Mouse (Mus musculus) gastrocnemius, postnatal 25 days (tissue): Measurements from ENCODE around the gene Eogt. TPM values are rescaled to one million over a fixed set of nuclear protein-coding genes. Genes with fewer than 3 reads are reported as not detected.

Experiments
- DNase-seq: peaks from one replicate; pipeline ENCODE4 v3.0.0; 2022
- total RNA-seq, 2 experiments: library from RNA; stranded (reverse); gene quantifications; 1 replicate in 1 of 2; 2 replicates in 1 of 2; pipeline ENCODE4 v1.2.3; 2021

Eogt gene
- total RNA-seq, 2 experiments from 2014 or later, result 4.1 to 6.0 TPM

DNA sequence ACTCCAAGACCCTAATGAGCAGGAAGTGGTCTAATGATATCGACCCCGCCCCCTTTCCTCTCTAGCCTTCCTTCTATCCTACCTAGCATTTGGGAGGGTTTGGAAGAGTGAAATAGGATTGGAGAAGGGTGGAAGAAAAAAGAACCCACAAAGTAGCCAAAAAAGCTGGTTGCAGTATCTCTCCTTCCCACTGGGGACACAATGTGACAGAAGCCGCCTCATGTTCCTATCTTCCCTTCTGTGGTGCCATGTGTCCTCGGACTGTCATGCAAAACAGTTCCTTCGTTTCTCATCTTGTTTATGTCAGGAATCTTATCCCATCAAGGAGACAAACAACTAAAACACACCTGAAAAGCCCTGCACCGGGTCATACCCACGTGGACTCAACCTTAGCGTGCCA, 42.9 kb downstream of the Eogt start:
- DNase-seq, result no peak

DNA sequence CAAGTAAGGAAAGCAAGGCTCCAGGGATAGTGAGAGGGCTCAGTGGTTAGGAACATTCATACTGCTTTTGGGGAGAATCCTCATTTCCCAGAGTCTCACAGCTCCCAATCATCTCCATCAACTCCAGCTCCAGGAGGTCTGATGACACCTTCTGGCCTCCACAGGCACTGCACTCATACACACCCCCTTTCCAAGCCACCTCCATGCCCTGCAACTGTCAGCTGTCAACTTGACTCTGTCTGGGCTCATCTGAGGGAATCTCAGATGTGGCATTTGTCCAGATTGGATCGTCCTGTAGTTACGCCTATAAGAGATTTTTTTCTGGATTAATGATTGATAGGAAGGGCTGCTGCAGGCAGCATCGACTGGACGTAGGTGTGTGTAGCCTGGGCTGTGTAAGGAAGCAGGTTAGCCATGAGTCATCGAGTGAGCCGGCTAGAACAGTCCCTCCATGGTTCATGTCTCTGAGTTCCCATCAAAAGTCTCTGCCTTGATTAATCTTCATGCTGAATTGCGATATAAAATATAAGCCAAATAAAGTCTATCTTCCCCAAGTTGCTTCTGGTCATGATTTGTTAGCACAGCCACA, 44.6 kb downstream of the Eogt start:
- no peak for DNase-seq

DNA sequence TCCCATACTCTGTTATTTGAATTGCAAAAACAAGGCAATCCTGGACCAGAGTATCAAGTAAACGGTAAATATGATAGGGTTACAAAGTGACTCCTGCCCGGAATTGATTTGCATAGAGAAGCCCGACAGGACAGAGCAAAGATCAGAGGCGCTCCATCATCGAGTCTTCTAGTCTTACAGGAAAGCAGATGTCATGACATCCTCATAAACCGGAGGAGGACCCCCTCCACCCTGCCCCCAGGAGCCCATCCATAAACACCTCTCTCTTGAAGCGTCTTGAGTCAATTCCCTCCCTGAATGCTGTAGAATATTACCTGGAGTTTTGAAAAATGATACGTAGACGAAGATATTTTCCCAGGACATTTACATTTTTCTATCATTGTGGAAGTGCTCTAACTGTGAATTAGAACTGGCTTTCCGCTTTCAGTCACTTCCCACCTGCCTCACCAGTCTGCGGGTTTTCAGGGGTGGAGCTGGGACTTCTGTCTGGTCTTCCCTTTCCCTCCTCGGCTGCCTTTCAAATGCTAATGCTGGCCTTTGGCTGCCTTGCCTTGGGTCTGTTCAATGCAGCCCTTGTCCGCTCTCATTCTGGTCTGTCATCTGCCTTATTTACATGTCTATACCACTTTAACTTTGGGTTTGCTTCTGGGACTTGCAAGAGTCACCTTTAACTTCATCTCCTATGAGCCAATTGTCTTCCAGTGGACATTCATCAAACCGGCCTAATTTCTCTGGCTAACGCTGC, 46.9 kb downstream of the Eogt start:
- DNase-seq, result no peak

GRCm38 (mm10) chr6:97101190-97101957, 47.6 kb downstream of the Eogt start:
- DNase-seq, result no peak

DNA sequence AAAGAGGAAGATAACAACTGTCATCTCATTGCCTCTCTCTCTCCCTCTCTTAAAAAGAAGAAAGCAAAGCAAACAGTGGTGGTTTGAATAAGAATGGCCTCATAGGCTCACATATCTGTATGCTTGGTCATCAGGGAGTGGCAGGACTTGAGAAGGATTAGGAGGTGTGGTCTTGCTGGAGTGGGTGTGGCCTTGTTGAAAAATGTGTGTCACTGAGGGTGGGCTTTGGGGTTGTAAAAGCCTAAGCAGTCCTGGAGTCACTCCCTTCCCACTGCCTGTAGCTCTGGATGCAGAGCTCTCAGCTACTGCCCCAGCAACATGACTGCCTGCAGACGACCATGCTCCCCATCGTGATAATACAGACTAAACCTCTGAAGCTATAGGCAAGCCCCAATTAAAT, 66.6 kb downstream of the Eogt start:
- no peak for DNase-seq

DNA sequence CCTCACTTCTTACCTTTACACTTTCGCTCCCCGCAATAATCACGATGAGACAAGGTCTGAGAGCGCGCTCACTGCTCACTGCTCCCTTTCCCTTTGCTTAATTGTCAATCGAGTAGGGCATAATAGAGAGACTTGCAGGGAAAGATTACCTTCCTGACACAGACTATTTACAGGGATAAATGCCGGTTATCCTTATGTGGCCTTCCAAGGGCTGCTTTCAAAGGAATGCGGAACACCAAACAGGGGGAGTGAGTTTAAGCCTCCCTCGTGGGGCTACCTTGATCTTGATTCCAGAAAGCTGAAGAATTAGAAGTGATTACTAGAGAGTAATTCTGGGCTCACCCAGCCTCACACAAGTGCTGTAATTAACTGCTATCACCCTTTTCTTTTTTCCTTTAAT, 69.0 kb downstream of the Eogt start:
- DNase-seq, result no peak

DNA sequence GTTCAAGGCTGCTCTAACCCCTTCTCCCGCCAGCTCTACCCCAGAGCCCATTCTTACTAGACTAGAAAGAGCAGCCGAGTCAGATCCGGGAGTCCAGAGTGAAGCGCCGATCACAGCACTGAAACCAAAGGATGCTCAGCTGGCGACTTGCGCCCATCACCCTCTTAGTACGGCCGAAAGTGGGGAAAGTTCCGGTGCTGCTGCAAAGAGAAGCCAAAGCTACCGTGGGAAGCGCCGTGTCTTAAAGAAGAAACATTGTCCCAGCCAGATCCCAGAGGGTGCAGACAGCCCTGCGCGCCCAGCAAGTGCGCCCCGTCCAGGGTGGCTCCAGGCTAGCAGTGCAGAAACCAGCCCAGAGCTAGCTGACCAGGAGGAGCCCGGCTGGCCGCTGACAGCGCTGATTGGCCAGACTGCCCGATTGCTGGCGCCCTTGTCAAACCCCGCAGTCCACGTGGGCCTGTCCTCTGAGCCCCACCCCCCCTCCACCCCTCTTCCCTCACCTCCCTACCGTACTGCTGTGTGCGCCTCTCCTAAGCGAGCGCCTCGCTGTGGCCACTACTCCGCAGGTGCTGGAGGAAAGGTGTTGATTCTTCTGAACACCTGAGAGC, 88.8 kb downstream of the Eogt start, which contains the start of gene Fam19a4:
Gene Fam19a4 (minus strand): TSS at position 340 of the 608 bp plus-strand sequence.
- no peak for DNase-seq

Other genes starting within 250 kb of the Eogt start
- gene Fam19a4, start 88.8 kb downstream of the Eogt start, total RNA-seq, result under 1 TPM; 0.23 to 0.46 TPM
- gene Tmf1, start 29.9 kb upstream of the Eogt start, total RNA-seq, result 10 to 100 TPM; 35.7 to 40.0 TPM
- gene Uba3, start 56.5 kb upstream of the Eogt start, total RNA-seq, result 10 to 100 TPM; 34.1 to 35.3 TPM
- 100 to 1,000 TPM; 132 to 165 TPM for gene Arl6ip5, start 61.5 kb upstream of the Eogt start, total RNA-seq
- 100 to 1,000 TPM; 143 to 148 TPM for gene Lmod3, start 103.6 kb upstream of the Eogt start, total RNA-seq